Mouse (Mus musculus): Measurements from ENCODE around the gene Rdh5.

Gene Rdh5

GRCm38 (mm10) chr10:128909567-128910028, 13.1 kb downstream of the Rdh5 start:
- H3K36me3 ChIP-seq (ENCODE audit: insufficient read depth, low read length): peaks cover 34% of the 10 kb centered on the region
- H3K9me3 ChIP-seq (ENCODE audit: low read length): no peaks in the 10 kb centered on the region
- peak overlapping the region; percentile 90 for H3K4me3 ChIP-seq (replicated peaks; ENCODE audit: low read length)
- H3K27me3 ChIP-seq (ENCODE audit: insufficient read depth, low read length): peaks cover 21% of the 10 kb centered on the region
- H3K4me1 ChIP-seq (replicated peaks; ENCODE audit: low read depth, low read length): peaks cover 59% of the 10 kb centered on the region
- TF ChIP-seq CTCF (conservative IDR thresholded peaks at IDR 0.05; ENCODE audit: low read length) (no peak), POU5F1 (IDR thresholded peaks at IDR 0.05; ENCODE audit: borderline replicate concordance, low read length) (no peak)

- Histone ChIP-seq H3K4me1 (replicated peaks; ENCODE audit: low read depth, low read length) (peaks cover 60% of the 10 kb centered on the region), H3K36me3 (ENCODE audit: insufficient read depth, low read length) (peaks cover 27% of the 10 kb centered on the region), H3K4me3 (replicated peaks; ENCODE audit: low read length) (peak overlapping the region; percentile 90), H3K9me3 (ENCODE audit: low read length) (no peaks in the 10 kb centered on the region), H3K27me3 (ENCODE audit: insufficient read depth, low read length) (peaks cover 21% of the 10 kb centered on the region)
- TF ChIP-seq POU5F1 (IDR thresholded peaks at IDR 0.05; ENCODE audit: borderline replicate concordance, low read length) (no peak), NANOG (IDR thresholded peaks at IDR 0.05; ENCODE audit: borderline replicate concordance, low read length) (no peak), CTCF (conservative IDR thresholded peaks at IDR 0.05; ENCODE audit: low read length) (no peak)
These were observed 13.8 kb downstream of the Rdh5 start for GRCm38 (mm10) chr10:128908778-128909448.

GRCm38 (mm10) chr10:128904812-128905211, 17.9 kb downstream of the Rdh5 start:
- TF ChIP-seq CTCF (conservative IDR thresholded peaks at IDR 0.05; ENCODE audit: low read length): no peak
- TF ChIP-seq POU5F1 (IDR thresholded peaks at IDR 0.05; ENCODE audit: borderline replicate concordance, low read length): no peak
- TF ChIP-seq NANOG (IDR thresholded peaks at IDR 0.05; ENCODE audit: borderline replicate concordance, low read length): no peak
- Histone ChIP-seq H3K4me1 (replicated peaks; ENCODE audit: low read depth, low read length) (peaks cover 68% of the 10 kb centered on the region), H3K9me3 (ENCODE audit: low read length) (no peaks in the 10 kb centered on the region), H3K27me3 (ENCODE audit: insufficient read depth, low read length) (peaks cover 17% of the 10 kb centered on the region), H3K36me3 (ENCODE audit: insufficient read depth, low read length) (no peaks in the 10 kb centered on the region), H3K4me3 (replicated peaks; ENCODE audit: low read length) (no peak overlapping the region)

GRCm38 (mm10) chr10:128902409-128902988, 20.2 kb downstream of the Rdh5 start:
- peaks cover 63% of the 10 kb centered on the region for H3K4me1 ChIP-seq (replicated peaks; ENCODE audit: low read depth, low read length)
- no peaks in the 10 kb centered on the region for H3K36me3 ChIP-seq (ENCODE audit: insufficient read depth, low read length)
- no peak overlapping the region for H3K4me3 ChIP-seq (replicated peaks; ENCODE audit: low read length)
- no peaks in the 10 kb centered on the region for H3K9me3 ChIP-seq (ENCODE audit: low read length)
- TF ChIP-seq NANOG (IDR thresholded peaks at IDR 0.05; ENCODE audit: borderline replicate concordance, low read length) (no peak), CTCF (conservative IDR thresholded peaks at IDR 0.05; ENCODE audit: low read length) (no peak), POU5F1 (IDR thresholded peaks at IDR 0.05; ENCODE audit: borderline replicate concordance, low read length) (no peak)
- H3K27me3 ChIP-seq (ENCODE audit: insufficient read depth, low read length): peaks cover 3% of the 10 kb centered on the region; the same call in 1 of the 2 replicates

GRCm38 (mm10) chr10:128901409-128901808, 21.3 kb downstream of the Rdh5 start:
- no peaks in the 10 kb centered on the region for H3K36me3 ChIP-seq (ENCODE audit: insufficient read depth, low read length)
- H3K27me3 ChIP-seq (ENCODE audit: insufficient read depth, low read length): peaks cover 13% of the 10 kb centered on the region
- no peaks in the 10 kb centered on the region for H3K9me3 ChIP-seq (ENCODE audit: low read length)
- peak overlapping the region; percentile 57; the same call in 1 of the 2 replicates for H3K4me3 ChIP-seq (replicated peaks; ENCODE audit: low read length)
- TF ChIP-seq NANOG (IDR thresholded peaks at IDR 0.05; ENCODE audit: borderline replicate concordance, low read length) (no peak), POU5F1 (IDR thresholded peaks at IDR 0.05; ENCODE audit: borderline replicate concordance, low read length) (no peak), CTCF (conservative IDR thresholded peaks at IDR 0.05; ENCODE audit: low read length) (no peak)
- H3K4me1 ChIP-seq (replicated peaks; ENCODE audit: low read depth, low read length): peaks cover 69% of the 10 kb centered on the region

GRCm38 (mm10) chr10:128900698-128901097, 22.0 kb downstream of the Rdh5 start, which contains the start of gene Cd63:
TSS of gene Cd63 (plus strand) at chr10:128900989.
- H3K36me3 ChIP-seq (ENCODE audit: insufficient read depth, low read length): no peaks in the 10 kb centered on the region
- H3K9me3 ChIP-seq (ENCODE audit: low read length): no peaks in the 10 kb centered on the region
- TF ChIP-seq NANOG (IDR thresholded peaks at IDR 0.05; ENCODE audit: borderline replicate concordance, low read length): peak; percentile 52; the same call in 1 of the 2 replicates
- TF ChIP-seq CTCF (conservative IDR thresholded peaks at IDR 0.05; ENCODE audit: low read length): no peak
- no peak for TF ChIP-seq POU5F1 (IDR thresholded peaks at IDR 0.05; ENCODE audit: borderline replicate concordance, low read length)
- H3K4me3 ChIP-seq (replicated peaks; ENCODE audit: low read length): peak within 1 kb of the TSS; percentile 57
- H3K4me1 ChIP-seq (replicated peaks; ENCODE audit: low read depth, low read length): peaks cover 70% of the 10 kb centered on the region
- H3K27me3 ChIP-seq (ENCODE audit: insufficient read depth, low read length): peaks cover 20% of the 10 kb centered on the region

GRCm38 (mm10) chr10:128899759-128900490, 22.8 kb downstream of the Rdh5 start:
- Histone ChIP-seq H3K9me3 (ENCODE audit: low read length) (no peaks in the 10 kb centered on the region), H3K4me1 (replicated peaks; ENCODE audit: low read depth, low read length) (peaks cover 73% of the 10 kb centered on the region), H3K4me3 (replicated peaks; ENCODE audit: low read length) (no peak overlapping the region; the same call in 1 of the 2 replicates), H3K27me3 (ENCODE audit: insufficient read depth, low read length) (peaks cover 24% of the 10 kb centered on the region), H3K36me3 (ENCODE audit: insufficient read depth, low read length) (no peaks in the 10 kb centered on the region)
- TF ChIP-seq NANOG (IDR thresholded peaks at IDR 0.05; ENCODE audit: borderline replicate concordance, low read length) (no peak), POU5F1 (IDR thresholded peaks at IDR 0.05; ENCODE audit: borderline replicate concordance, low read length) (no peak), CTCF (conservative IDR thresholded peaks at IDR 0.05; ENCODE audit: low read length) (no peak)

GRCm38 (mm10) chr10:128897501-128897900, 25.2 kb downstream of the Rdh5 start:
- peaks cover 46% of the 10 kb centered on the region for H3K27me3 ChIP-seq (ENCODE audit: insufficient read depth, low read length)
- H3K36me3 ChIP-seq (ENCODE audit: insufficient read depth, low read length): no peaks in the 10 kb centered on the region
- H3K9me3 ChIP-seq (ENCODE audit: low read length): no peaks in the 10 kb centered on the region
- no peak for TF ChIP-seq CTCF (conservative IDR thresholded peaks at IDR 0.05; ENCODE audit: low read length)
- no peak for TF ChIP-seq POU5F1 (IDR thresholded peaks at IDR 0.05; ENCODE audit: borderline replicate concordance, low read length)
- no peak for TF ChIP-seq NANOG (IDR thresholded peaks at IDR 0.05; ENCODE audit: borderline replicate concordance, low read length)
- H3K4me1 ChIP-seq (replicated peaks; ENCODE audit: low read depth, low read length): peaks cover 54% of the 10 kb centered on the region
- H3K4me3 ChIP-seq (replicated peaks; ENCODE audit: low read length): no peak overlapping the region

All from E14TG2a.4 (cell line).